Mouse (Mus musculus) erythroblast, embryonic 14.5 days (primary cell): ENCODE data around the gene Cyp3a13.

Experiments
- GATA1 ChIP-seq: IDR thresholded peaks from 2 replicates; pipeline ENCODE4 v1.6.1; 2012; ENCODE audit warnings: low read length, inconsistent platforms, mixed read lengths
- TAL1 ChIP-seq: IDR thresholded peaks from 3 replicates; pipeline ENCODE4 v1.6.1; 2012; ENCODE audit warnings: low read length, inconsistent platforms, mixed read lengths

GRCm38 (mm10) chr5:137922171-137922570, 752 bp upstream of the Cyp3a13 start:
- no peak for TF ChIP-seq TAL1
- TF ChIP-seq GATA1, result no peak
